Comparison of ENCODE assay signal across 16 mouse cellular contexts in genomic region chr13:93381301-93381700, GRCm38 (mm10).
DNase-seq lines count a peak whose midpoint lies in the region; ATAC-seq and TF ChIP-seq lines count a peak whose summit lies in the region.
"Had no signal": no experiment of that assay in that cellular context is flagged by ENCODE, and none has a peak within 500 bp of the region (broad histone marks: within the 10 kb centered on the region; RNA-seq: fewer than 3 reads in every experiment).

No protein-coding gene starts in this region.

- no peak overlapping the region for H3K4me3 ChIP-seq in heart, embryonic 11.5 days (ENCODE audit: low read depth, low read length)
- H3K4me3 ChIP-seq in MEL (ENCODE audit: control insufficient read depth in 1 of 2, insufficient read depth in 1 of 2, low read depth in 2 of 2, low read length in 2 of 2) = peak overlapping the region in 1 of 2 experiments; percentile 10; a peak in 2 of 4 replicates
- peak overlapping the region; percentile 39 for H3K4me3 ChIP-seq in erythroblast, embryonic 14.5 days (replicated peaks)
- H3K4me3 ChIP-seq in liver, embryonic 16.5 days (ENCODE audit: low read depth, low read length) = no peak overlapping the region
- H3K4me3 ChIP-seq: layer of hippocampus, adult 2 months had no signal

- intact Hi-C loops in heart, postnatal 25 days (cut with DNase I) = no loop called here

- peak overlapping the region; percentile 77 for H3K27ac ChIP-seq in heart, embryonic 11.5 days (ENCODE audit: low read depth, low read length)
- H3K27ac ChIP-seq in MEL (ENCODE audit: control insufficient read depth, low read depth, low read length) = peak overlapping the region; percentile 74
- peak overlapping the region; percentile 91 for H3K27ac ChIP-seq in liver, embryonic 16.5 days (ENCODE audit: low read length)
- H3K27ac ChIP-seq: layer of hippocampus, adult 2 months had no signal

- H3K4me2 ChIP-seq in heart, embryonic 11.5 days = no peak overlapping the region
- peak overlapping the region; percentile 55 for H3K4me2 ChIP-seq in liver, embryonic 16.5 days (ENCODE audit: low read depth, low read length)

- no peak for DNase-seq in heart, postnatal 25 days (ENCODE audit: low spot score)
- peak; percentile 85 for DNase-seq in MEL (ENCODE audit: low read depth, low spot score)
- no peak for DNase-seq in cerebellum, postnatal 14 days
- DNase-seq in left cerebral cortex, adult 18-20 months (ENCODE audit: low spot score in 2 of 2) = no peak
- DNase-seq in testis, postnatal 10 days (ENCODE audit: low spot score) = no peak
- DNase-seq: cerebellum, adult 9-10 months; gastrocnemius, postnatal 14 days; lung, postnatal 4 days; right cerebral cortex, postnatal 14 days; thymus, postnatal 14 days had no signal

- H3K9ac ChIP-seq in heart, embryonic 11.5 days (ENCODE audit: low read depth, low read length) = no peak overlapping the region
- H3K9ac ChIP-seq in MEL (ENCODE audit: control insufficient read depth, low read depth, low read length, poor library complexity, severe bottlenecking) = peak overlapping the region; percentile 55; the same call in 1 of the 2 replicates
- H3K9ac ChIP-seq in liver, embryonic 16.5 days (ENCODE audit: low read depth, low read length) = peak overlapping the region; percentile 47; the same call in 1 of the 2 replicates

- peak; percentile 96 to 99 for TF ChIP-seq EP300 in MEL (IDR thresholded peaks at IDR 0.05; ENCODE audit: low read depth in 1 of 2, low read length in 2 of 2)

- WGBS in heart, embryonic 11.5 days (ENCODE audit: insufficient replicate concordance) = 41% methylated on average over 1 of the region's 1 CpGs
- WGBS in liver, embryonic 16.5 days (ENCODE audit: insufficient replicate concordance) = 13% methylated on average over 1 of the region's 1 CpGs

- H3K27me3 ChIP-seq in heart, embryonic 11.5 days (ENCODE audit: control insufficient read depth, insufficient read depth, low read length) = no peaks in the 10 kb centered on the region
- no peaks in the 10 kb centered on the region for H3K27me3 ChIP-seq in MEL (ENCODE audit: control insufficient read depth in 1 of 2, insufficient read depth in 2 of 2, low read length in 2 of 2)
- no peaks in the 10 kb centered on the region for H3K27me3 ChIP-seq in erythroblast, embryonic 14.5 days (ENCODE audit: control insufficient read depth)
- no peaks in the 10 kb centered on the region for H3K27me3 ChIP-seq in liver, embryonic 16.5 days (ENCODE audit: control insufficient read depth, insufficient read depth, low read depth, low read length)

- peak; percentile 85 for ATAC-seq in heart, embryonic 11.5 days (replicated peaks; ENCODE audit: insufficient number of reproducible peaks, low FRiP score, low TSS enrichment)
- ATAC-seq in liver, embryonic 16.5 days (ENCODE audit: low read depth) = peak; percentile 91
- ATAC-seq: inflammation-experienced regulatory T-cells, adult 6 months; midbrain, embryonic 16.5 days had no signal

- H3K4me1 ChIP-seq in heart, embryonic 11.5 days (ENCODE audit: control insufficient read depth, insufficient read depth, low read length) = peaks cover 6% of the 10 kb centered on the region
- H3K4me1 ChIP-seq in MEL (ENCODE audit: control insufficient read depth in 1 of 2, insufficient read depth in 2 of 2, low read length in 2 of 2) = peaks cover 46 to 48% of the 10 kb centered on the region in 2 experiments
- H3K4me1 ChIP-seq in erythroblast, embryonic 14.5 days (ENCODE audit: control insufficient read depth) = peaks cover 84% of the 10 kb centered on the region
- peaks cover 52% of the 10 kb centered on the region for H3K4me1 ChIP-seq in liver, embryonic 16.5 days (ENCODE audit: control insufficient read depth, low read depth, low read length)

- H3K9me3 ChIP-seq in heart, embryonic 11.5 days (replicated peaks; ENCODE audit: control insufficient read depth, low read length) = no peaks in the 10 kb centered on the region
- no peaks in the 10 kb centered on the region for H3K9me3 ChIP-seq in MEL (replicated peaks; ENCODE audit: insufficient read depth, low read length)
- no peaks in the 10 kb centered on the region for H3K9me3 ChIP-seq in erythroblast, embryonic 14.5 days (ENCODE audit: control insufficient read depth, low read length)
- H3K9me3 ChIP-seq in liver, embryonic 16.5 days (replicated peaks; ENCODE audit: control insufficient read depth, low read length) = no peaks in the 10 kb centered on the region

- H3K36me3 ChIP-seq in heart, embryonic 11.5 days (ENCODE audit: control insufficient read depth, insufficient read depth, low read length) = no peaks in the 10 kb centered on the region
- peaks cover 0 to 71% of the 10 kb centered on the region in 2 experiments; a peak in 2 of 4 replicates for H3K36me3 ChIP-seq in MEL (ENCODE audit: control insufficient read depth in 1 of 2, insufficient read depth in 2 of 2, low read length in 2 of 2)
- peaks cover 18% of the 10 kb centered on the region for H3K36me3 ChIP-seq in erythroblast, embryonic 14.5 days (ENCODE audit: control insufficient read depth)
- no peaks in the 10 kb centered on the region for H3K36me3 ChIP-seq in liver, embryonic 16.5 days (ENCODE audit: control insufficient read depth, insufficient read depth)

- TF ChIP-seq RAD21 in MEL (IDR thresholded peaks at IDR 0.05; ENCODE audit: low read depth, low read length) = no peak

- no peak; a peak in 2 of 4 replicates for TF ChIP-seq POLR2A in MEL (IDR thresholded peaks at IDR 0.05; ENCODE audit: control insufficient read depth in 1 of 2, insufficient read depth in 1 of 2, low read depth in 1 of 2, low read length in 2 of 2, poor library complexity in 1 of 2)

- TF ChIP-seq CTCF in MEL (IDR thresholded peaks at IDR 0.05 in 2 of 3, conservative IDR thresholded peaks at IDR 0.05 in 1 of 3; ENCODE audit: control insufficient read depth in 1 of 3, insufficient read depth in 1 of 3, low read depth in 2 of 3, low read length in 3 of 3, poor library complexity in 1 of 3, severe bottlenecking in 1 of 3) = no peak

- no peaks in the 10 kb centered on the region; the same call in 1 of the 2 replicates for H3K79me2 ChIP-seq in MEL (ENCODE audit: control insufficient read depth, insufficient read depth, low read length, poor library complexity)

TF ChIP-seq in MEL, 35 proteins besides CTCF, POLR2A, EP300 and RAD21 (continues in another document):
- TF ChIP-seq KAT2A (conservative IDR thresholded peaks at IDR 0.05; ENCODE audit: low read depth, low read length) (no peak), ZMIZ1 (IDR thresholded peaks at IDR 0.05; ENCODE audit: low read depth, low read length) (no peak), CHD2 (IDR thresholded peaks at IDR 0.05; ENCODE audit: low read length) (no peak), MEF2A (IDR thresholded peaks at IDR 0.05; ENCODE audit: extremely low read depth, insufficient replicate concordance, low read depth, low read length, poor library complexity, severe bottlenecking) (no peak), POLR2AphosphoS2 (IDR thresholded peaks at IDR 0.05; ENCODE audit: low read length) (0 out of 2 replicates have a peak, but pooled peaks have one; percentile 39), ZC3H11A (IDR thresholded peaks at IDR 0.05; ENCODE audit: low read depth, low read length) (no peak), POLR2AphosphoS5 (IDR thresholded peaks at IDR 0.05; ENCODE audit: borderline replicate concordance, low read depth, low read length) (no peak), BHLHE40 (IDR thresholded peaks at IDR 0.05; ENCODE audit: borderline replicate concordance, low read depth, low read length) (0 out of 2 replicates have a peak, but pooled peaks have one; percentile 28), USF1 (IDR thresholded peaks at IDR 0.05; ENCODE audit: low read depth, low read length) (no peak), UBTF (IDR thresholded peaks at IDR 0.05; ENCODE audit: borderline replicate concordance, insufficient read depth, low read depth, low read length) (no peak), CHD1 (IDR thresholded peaks at IDR 0.05; ENCODE audit: low read depth, low read length) (no peak), GATA1 (IDR thresholded peaks at IDR 0.05; ENCODE audit: low read depth, low read length) (peak; percentile 98), GABPA (IDR thresholded peaks at IDR 0.05; ENCODE audit: low read depth, low read length) (no peak), TBP (IDR thresholded peaks at IDR 0.05; ENCODE audit: low read depth, low read length) (peak; percentile 69), NRF1 (IDR thresholded peaks at IDR 0.05; ENCODE audit: insufficient read depth, low read depth, low read length, poor library complexity, severe bottlenecking) (no peak), E2F4 (IDR thresholded peaks at IDR 0.05; ENCODE audit: borderline replicate concordance, low read depth, low read length) (no peak), MAX (IDR thresholded peaks at IDR 0.05; ENCODE audit: low read length) (no peak), NELFE (IDR thresholded peaks at IDR 0.05; ENCODE audit: low read depth, low read length) (0 out of 2 replicates have a peak, but pooled peaks have one; percentile 2), SIN3A (IDR thresholded peaks at IDR 0.05; ENCODE audit: low read length) (peak; percentile 72), ZNF384 (IDR thresholded peaks at IDR 0.05; ENCODE audit: low read depth, low read length) (no peak), ETS1 (IDR thresholded peaks at IDR 0.05; ENCODE audit: low read depth, low read length) (peak; percentile 92), JUND (IDR thresholded peaks at IDR 0.05; ENCODE audit: low read depth, low read length) (no peak), MAZ (IDR thresholded peaks at IDR 0.05; ENCODE audit: low read depth, low read length) (no peak; the same call in 1 of the 2 replicates), TAL1 (IDR thresholded peaks at IDR 0.05; ENCODE audit: low read length) (peak; percentile 97), USF2 (IDR thresholded peaks at IDR 0.05; ENCODE audit: borderline replicate concordance in 1 of 2, insufficient read depth in 1 of 2, low read depth in 1 of 2, low read length in 2 of 2) (no peak), ZKSCAN1 (IDR thresholded peaks at IDR 0.05; ENCODE audit: low read depth, low read length) (no peak), MYB (IDR thresholded peaks at IDR 0.05; ENCODE audit: low read depth, low read length) (no peak), HCFC1 (IDR thresholded peaks at IDR 0.05; ENCODE audit: low read depth, low read length) (no peak), RCOR1 (IDR thresholded peaks at IDR 0.05; ENCODE audit: low read depth, low read length) (peak; percentile 84), MXI1 (IDR thresholded peaks at IDR 0.05; ENCODE audit: low read depth, low read length) (no peak), MAFK (IDR thresholded peaks at IDR 0.05; ENCODE audit: borderline replicate concordance, low read depth, low read length) (no peak; the same call in 1 of the 2 replicates), TCF12 (IDR thresholded peaks at IDR 0.05; ENCODE audit: low read depth, low read length) (peak; percentile 98), ELF1 (IDR thresholded peaks at IDR 0.05; ENCODE audit: low read depth, low read length) (no peak), MYC (IDR thresholded peaks at IDR 0.05; ENCODE audit: low read depth, low read length) (no peak)
